Mouse (Mus musculus) lung, adult 2 months (tissue): ENCODE results near the gene 4931414P19Rik.

Experiments used
- CTCF ChIP-seq: fragments of 200-500 bp; IDR thresholded peaks from 2 replicates; pipeline ENCODE4 v1.5.1; 2011; ENCODE audit warnings: mild to moderate bottlenecking, low read length, control low read depth; ENCODE audit not compliant: insufficient read depth
- POLR2A ChIP-seq: fragments of 200-500 bp; IDR thresholded peaks from 2 replicates; pipeline ENCODE4 v1.6.1; 2011; ENCODE audit warnings: low read depth, mild to moderate bottlenecking, control low read depth, low read length, borderline replicate concordance; ENCODE audit errors: extremely low read depth

DNA sequence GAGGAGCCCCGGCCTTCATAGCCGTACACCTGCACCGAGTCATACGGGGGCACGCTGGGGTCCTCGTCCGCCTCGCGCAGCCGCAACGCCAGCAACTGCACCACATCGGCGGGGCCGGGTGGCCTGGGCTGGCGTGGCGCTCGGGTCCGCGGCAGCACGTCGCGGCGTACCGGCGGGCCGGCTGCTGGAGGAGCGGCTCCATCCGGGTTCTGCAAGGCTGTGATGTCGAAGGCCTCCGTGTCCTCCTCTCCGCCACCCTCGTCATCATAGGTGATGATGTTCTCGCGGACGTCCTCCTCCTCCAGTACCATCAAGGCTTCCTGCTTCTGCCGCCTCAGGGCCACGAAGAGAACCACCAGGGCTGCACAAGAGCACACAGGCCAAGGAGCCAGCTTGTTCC lies 26.5 kb upstream of the 4931414P19Rik start:
- TF ChIP-seq CTCF (no peak), POLR2A (no peak)
